Mouse (Mus musculus) erythroblast, embryonic 14.5 days (primary cell): ENCODE data around the gene Dcaf15.

Experiments
- GATA1 ChIP-seq: IDR thresholded peaks from 2 replicates; pipeline ENCODE4 v1.6.1; 2012; ENCODE audit warnings: low read length, inconsistent platforms, mixed read lengths
- TAL1 ChIP-seq: IDR thresholded peaks from 3 replicates; pipeline ENCODE4 v1.6.1; 2012; ENCODE audit warnings: low read length, inconsistent platforms, mixed read lengths

DNA sequence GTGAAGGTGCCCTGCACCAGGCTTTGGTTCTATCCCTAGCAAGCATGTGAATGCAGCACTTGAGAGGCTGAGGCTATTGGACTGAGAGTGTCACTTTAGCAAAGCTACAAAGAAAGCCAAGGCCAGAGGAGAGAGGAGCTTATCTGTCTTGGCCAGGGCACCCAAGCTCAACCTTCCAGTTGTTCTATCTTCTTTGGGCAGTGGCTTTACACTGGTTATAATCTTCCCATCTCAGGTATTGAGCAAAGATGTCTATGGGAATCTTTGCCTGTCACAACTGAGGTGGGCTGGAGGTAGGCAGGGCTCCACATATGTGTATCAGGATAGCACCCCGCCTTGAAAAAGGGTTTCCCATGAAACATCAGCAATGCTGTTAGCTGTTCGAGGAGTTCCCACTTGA is 44.3 kb downstream of the Dcaf15 start:
- TF ChIP-seq TAL1 (no peak), GATA1 (no peak)
